Mouse (Mus musculus) olfactory bulb, adult 2 months (tissue): ENCODE measurements around the gene P4ha3.

ENCODE experiments used
- CTCF ChIP-seq: fragments of 200-500 bp; IDR thresholded peaks from 2 replicates; pipeline ENCODE4 v1.5.1; 2012; ENCODE audit warnings: low read depth, mild to moderate bottlenecking, low read length, moderate library complexity; ENCODE audit not compliant: insufficient read depth
- POLR2A ChIP-seq: fragments of 200-500 bp; IDR thresholded peaks from 2 replicates; pipeline ENCODE4 v1.6.1; 2012; ENCODE audit warnings: mild to moderate bottlenecking, low read depth, low read length, moderate library complexity; ENCODE audit not compliant: insufficient read depth

GRCm38 (mm10) chr7:100316924-100317323 lies 31.6 kb downstream of the P4ha3 start:
- no peak for TF ChIP-seq CTCF
- no peak for TF ChIP-seq POLR2A
